Mouse (Mus musculus) hindbrain, embryonic 12.5 days (tissue): ENCODE measurements around the gene Ddx5. TPM values are rescaled to one million over a fixed set of nuclear protein-coding genes. Genes with fewer than 3 reads are reported as not detected.

ENCODE experiments used
- ATAC-seq: fragments of 200-750 bp; cut with Nextera tagmentation; 2 replicates; pipeline ENCODE4 v1.8.0; 2017; ENCODE audit warnings: moderate TSS enrichment; ENCODE audit not compliant: low FRiP score
- H3K27ac ChIP-seq: fragments of 300-500 bp; sonication (generic); 2 replicates; pipeline ENCODE4 v1.5.1; 2016; ENCODE audit warnings: mild to moderate bottlenecking
- H3K27me3 ChIP-seq: fragments of 300-500 bp; sonication (generic); 2 replicates; pipeline ENCODE4 v1.6.1; 2016; ENCODE audit warnings: mild to moderate bottlenecking
- H3K36me3 ChIP-seq: fragments of 300-500 bp; sonication (generic); 2 replicates; pipeline ENCODE4 v1.6.1; 2016; ENCODE audit warnings: mild to moderate bottlenecking
- H3K4me1 ChIP-seq: fragments of 300-500 bp; sonication (generic); 2 replicates; pipeline ENCODE4 v1.6.1; 2016
- H3K4me2 ChIP-seq: fragments of 300-500 bp; sonication (generic); replicated peaks from 2 replicates; pipeline ENCODE4 v1.6.1; 2016; ENCODE audit warnings: mild to moderate bottlenecking
- H3K4me3 ChIP-seq: fragments of 300-500 bp; sonication (generic); 2 replicates; pipeline ENCODE4 v1.5.1; 2016; ENCODE audit warnings: mild to moderate bottlenecking
- H3K9ac ChIP-seq: fragments of 300-500 bp; sonication (generic); 2 replicates; pipeline ENCODE4 v1.6.1; 2016; ENCODE audit warnings: mild to moderate bottlenecking, moderate library complexity
- H3K9me3 ChIP-seq: fragments of 300-500 bp; sonication (generic); replicated peaks from 2 replicates; pipeline ENCODE4 v1.6.1; 2016; ENCODE audit warnings: mild to moderate bottlenecking
- WGBS: fragments of 180-500 bp; shearing (Covaris S2); methylation state at CpG from one replicate; pipeline ENCODE4 v1.1.7; 2016; 5-methylcytosine and 5-hydroxymethylcytosine counted together
- polyA plus RNA-seq: library from polyadenylated mRNA; unstranded; fragments of >200 nt; fragmentation: Nextera tagmentation; extraction: Ambion mirVana; gene quantifications from 2 replicates; pipeline ENCODE4 v1.2.1, GENCODE M21; 2016

Gene Ddx5
- 467 and 505 TPM in 2 replicates for polyA plus RNA-seq

- Histone ChIP-seq H3K9me3 (no peaks in the 10 kb centered on the region), H3K9ac (peak within 1 kb of the TSS; percentile 99), H3K27me3 (no peaks in the 10 kb centered on the region), H3K4me1 (peaks cover 18% of the 10 kb centered on the region), H3K4me3 (peak within 1 kb of the TSS; percentile 95), H3K36me3 (peaks cover 34% of the 10 kb centered on the region), H3K4me2 (peak within 1 kb of the TSS; percentile 77), H3K27ac (peak within 1 kb of the TSS; percentile 98)
- ATAC-seq, result peak; percentile 93
- under 1% methylated on average over 54 of the region's 58 CpGs for WGBS
These were observed at the start of gene Ddx5, which contains the start of gene Cep95 for GRCm38 (mm10) chr11:106788775-106789459. Gene Ddx5, minus strand, starts transcription at chr11:106789185. Gene Cep95, plus strand, starts transcription at chr11:106789252.

DNA sequence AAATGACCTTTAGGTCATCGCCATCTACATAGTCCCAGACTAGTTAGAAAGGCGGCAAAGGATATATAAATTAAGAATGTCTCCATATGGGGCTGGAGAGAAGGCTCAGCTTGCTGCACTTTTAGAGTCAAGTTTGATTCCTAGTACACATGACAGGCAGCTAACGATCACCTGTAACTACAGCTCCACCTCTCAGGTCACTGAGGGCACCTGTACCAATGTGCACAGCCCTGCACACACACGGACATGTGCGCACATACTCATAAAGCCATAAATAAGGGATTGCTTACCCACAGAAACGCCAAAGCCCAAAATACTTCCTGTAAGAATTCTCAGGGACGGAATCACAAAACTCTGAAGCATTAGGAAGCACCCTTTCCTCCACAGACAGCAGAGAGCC lies 39.1 kb upstream of the Ddx5 start:
- Histone ChIP-seq H3K36me3 (peaks cover 45% of the 10 kb centered on the region), H3K27ac (no peak overlapping the region), H3K9ac (no peak overlapping the region), H3K9me3 (no peaks in the 10 kb centered on the region), H3K4me2 (no peak overlapping the region), H3K4me1 (no peaks in the 10 kb centered on the region), H3K4me3 (no peak overlapping the region), H3K27me3 (no peaks in the 10 kb centered on the region)
- no peak for ATAC-seq
- WGBS, result 95% methylated on average over 7 of the region's 7 CpGs

DNA sequence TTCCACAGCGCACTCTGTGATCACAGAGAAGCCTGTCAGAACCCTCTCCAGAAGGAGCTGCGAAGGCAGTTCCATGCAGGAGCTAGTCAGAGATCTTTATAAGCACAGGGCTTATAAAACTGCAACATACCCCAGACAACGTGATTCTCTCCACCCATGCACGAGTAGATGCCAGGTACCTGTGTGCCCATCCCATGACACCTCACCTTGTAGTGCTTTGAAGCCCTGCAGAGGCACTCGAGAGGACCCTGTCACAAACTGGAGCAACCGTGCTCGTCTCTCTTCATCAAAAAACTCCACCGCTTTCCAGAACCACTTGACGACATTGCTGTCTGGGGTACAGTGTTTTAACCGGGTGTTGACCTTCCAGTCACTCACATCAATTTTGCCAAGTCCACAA lies 35.4 kb upstream of the Ddx5 start:
- Histone ChIP-seq H3K9me3 (no peaks in the 10 kb centered on the region), H3K27ac (no peak overlapping the region), H3K4me3 (no peak overlapping the region), H3K27me3 (no peaks in the 10 kb centered on the region), H3K4me1 (no peaks in the 10 kb centered on the region), H3K9ac (no peak overlapping the region), H3K4me2 (no peak overlapping the region), H3K36me3 (peaks cover 54% of the 10 kb centered on the region)
- 95% methylated on average over 10 of the region's 10 CpGs for WGBS
- ATAC-seq, result no peak

DNA sequence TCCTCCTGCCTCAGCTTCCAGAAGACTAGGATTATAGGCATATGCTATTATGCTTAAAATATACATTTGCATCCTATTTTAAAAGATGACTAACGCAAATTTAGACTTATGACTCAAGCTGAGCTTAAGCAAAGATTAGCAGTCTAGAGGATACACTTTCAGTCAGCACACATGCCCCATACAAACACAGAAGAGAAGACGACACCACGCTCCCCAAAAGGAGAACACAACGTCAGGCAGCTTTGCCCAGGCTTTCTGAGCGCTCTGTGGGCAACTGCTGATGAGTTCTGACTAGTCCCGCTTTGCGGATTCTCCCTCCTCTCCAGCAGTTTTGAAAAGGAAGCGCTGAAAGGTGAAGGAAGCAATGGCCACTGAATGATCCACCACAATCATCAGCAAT lies 34.8 kb upstream of the Ddx5 start:
- Histone ChIP-seq H3K9ac (no peak overlapping the region), H3K4me1 (no peaks in the 10 kb centered on the region), H3K4me3 (no peak overlapping the region), H3K27ac (no peak overlapping the region), H3K36me3 (peaks cover 56% of the 10 kb centered on the region), H3K9me3 (no peaks in the 10 kb centered on the region), H3K4me2 (no peak overlapping the region), H3K27me3 (no peaks in the 10 kb centered on the region)
- WGBS, result 94% methylated on average over 8 of the region's 8 CpGs
- no peak for ATAC-seq

DNA sequence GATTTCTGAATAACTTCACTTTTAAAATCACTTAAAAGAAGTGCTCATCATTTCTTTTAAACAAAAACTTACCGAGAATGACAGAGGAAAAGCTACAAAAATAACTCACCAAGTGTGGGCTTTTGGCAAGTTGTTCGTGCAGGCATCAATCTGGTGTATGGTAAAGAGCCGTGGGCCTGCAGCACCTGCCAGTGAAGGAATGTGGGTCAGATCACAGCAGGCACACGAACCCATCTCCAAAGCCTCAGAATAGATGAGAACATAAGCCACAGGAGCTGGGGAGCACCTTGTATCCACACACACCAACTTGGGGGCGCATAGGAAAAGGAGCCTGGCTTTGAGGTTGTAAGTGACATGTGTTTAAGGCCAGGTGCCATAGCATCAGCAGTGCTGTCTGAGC lies 33.9 kb upstream of the Ddx5 start:
- Histone ChIP-seq H3K27me3 (no peaks in the 10 kb centered on the region), H3K4me1 (0 out of 2 replicates have a peak, but pooled peaks cover 4% of the 10 kb centered on the region), H3K4me2 (no peak overlapping the region), H3K9me3 (no peaks in the 10 kb centered on the region), H3K9ac (no peak overlapping the region), H3K4me3 (no peak overlapping the region), H3K36me3 (peaks cover 55% of the 10 kb centered on the region), H3K27ac (no peak overlapping the region)
- 88% methylated on average over 5 of the region's 5 CpGs for WGBS
- no peak for ATAC-seq

GRCm38 (mm10) chr11:106822491-106822890 lies 33.5 kb upstream of the Ddx5 start:
- peaks cover 54% of the 10 kb centered on the region for H3K36me3 ChIP-seq
- H3K27ac ChIP-seq, result no peak overlapping the region
- 89% methylated on average over 8 of the region's 8 CpGs for WGBS
- 0 out of 2 replicates have a peak, but pooled peaks cover 4% of the 10 kb centered on the region for H3K4me1 ChIP-seq
- no peaks in the 10 kb centered on the region for H3K27me3 ChIP-seq
- no peak overlapping the region for H3K4me2 ChIP-seq
- no peak overlapping the region for H3K4me3 ChIP-seq
- H3K9me3 ChIP-seq, result no peaks in the 10 kb centered on the region
- H3K9ac ChIP-seq, result no peak overlapping the region
- no peak for ATAC-seq

GRCm38 (mm10) chr11:106821397-106821796 lies 32.4 kb upstream of the Ddx5 start:
- Histone ChIP-seq H3K36me3 (peaks cover 62% of the 10 kb centered on the region), H3K9ac (no peak overlapping the region)
- 87% methylated on average over 6 of the region's 6 CpGs for WGBS

GRCm38 (mm10) chr11:106820972-106821371 lies 32.0 kb upstream of the Ddx5 start:
- H3K9me3 ChIP-seq, result no peaks in the 10 kb centered on the region
- 0 out of 2 replicates have a peak, but pooled peaks cover 4% of the 10 kb centered on the region for H3K4me1 ChIP-seq
- H3K27me3 ChIP-seq, result no peaks in the 10 kb centered on the region
- 83% methylated on average over 4 of the region's 4 CpGs for WGBS
- H3K27ac ChIP-seq, result no peak overlapping the region
- H3K9ac ChIP-seq, result no peak overlapping the region
- H3K36me3 ChIP-seq, result peaks cover 66% of the 10 kb centered on the region
- H3K4me3 ChIP-seq, result no peak overlapping the region
- no peak overlapping the region for H3K4me2 ChIP-seq
- no peak for ATAC-seq

More at GRCm38 (mm10) chr11:106821397-106821796, 32.4 kb upstream of the Ddx5 start:
- H3K4me1 ChIP-seq, result 0 out of 2 replicates have a peak, but pooled peaks cover 4% of the 10 kb centered on the region
- H3K4me3 ChIP-seq, result no peak overlapping the region
- no peaks in the 10 kb centered on the region for H3K27me3 ChIP-seq
- no peaks in the 10 kb centered on the region for H3K9me3 ChIP-seq
- no peak for ATAC-seq
- no peak overlapping the region for H3K4me2 ChIP-seq
- no peak overlapping the region for H3K27ac ChIP-seq

DNA sequence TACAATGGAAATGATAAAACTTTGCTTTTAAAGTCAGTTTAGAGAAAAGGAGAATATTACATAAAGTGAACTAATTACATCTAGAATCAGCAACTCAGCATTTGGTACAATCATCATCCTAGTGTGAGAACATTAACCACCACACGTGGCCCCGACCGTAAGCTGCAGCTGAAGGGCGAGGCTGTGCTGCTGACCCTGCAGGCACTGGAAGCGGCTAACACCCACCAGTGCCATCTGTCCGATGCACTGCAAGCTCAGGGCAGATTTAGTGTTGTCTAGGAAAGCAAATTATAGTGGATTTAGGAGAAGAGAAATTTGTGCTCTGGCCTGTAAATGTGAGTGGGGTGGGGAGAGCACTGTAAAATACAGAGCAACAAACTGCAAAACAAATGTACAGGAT lies 31.3 kb upstream of the Ddx5 start:
- H3K4me3 ChIP-seq, result no peak overlapping the region
- H3K36me3 ChIP-seq, result peaks cover 73% of the 10 kb centered on the region
- H3K4me2 ChIP-seq, result no peak overlapping the region
- no peaks in the 10 kb centered on the region for H3K27me3 ChIP-seq
- H3K27ac ChIP-seq, result no peak overlapping the region
- no peak for ATAC-seq
- no peak overlapping the region for H3K9ac ChIP-seq
- H3K4me1 ChIP-seq, result 0 out of 2 replicates have a peak, but pooled peaks cover 4% of the 10 kb centered on the region
- no peaks in the 10 kb centered on the region for H3K9me3 ChIP-seq
- WGBS, result 89% methylated on average over 6 of the region's 6 CpGs

DNA sequence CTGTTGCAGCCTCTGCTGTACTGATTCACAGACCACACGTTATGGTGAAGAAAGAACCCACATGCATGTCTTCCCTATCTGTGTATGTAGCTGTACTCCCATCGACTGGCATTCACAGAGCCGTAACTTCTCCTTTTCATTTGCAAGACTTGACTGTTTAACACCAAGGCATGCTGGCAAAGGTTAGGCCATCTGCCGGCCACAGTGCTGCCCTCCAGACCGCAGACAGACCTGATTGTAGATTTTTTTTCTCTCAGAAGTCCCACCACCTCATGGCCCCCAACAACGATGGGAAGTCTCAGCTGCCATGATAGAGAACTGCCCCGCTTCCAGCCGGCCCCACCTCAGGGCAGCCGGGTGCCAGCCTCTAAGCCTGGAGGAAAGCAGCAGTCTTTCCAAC lies 30.6 kb upstream of the Ddx5 start:
- Histone ChIP-seq H3K27me3 (no peaks in the 10 kb centered on the region), H3K27ac (no peak overlapping the region), H3K4me2 (no peak overlapping the region), H3K9me3 (no peaks in the 10 kb centered on the region), H3K36me3 (peaks cover 78% of the 10 kb centered on the region), H3K4me3 (no peak overlapping the region), H3K4me1 (0 out of 2 replicates have a peak, but pooled peaks cover 4% of the 10 kb centered on the region), H3K9ac (no peak overlapping the region)
- ATAC-seq, result no peak
- WGBS, result 91% methylated on average over 9 of the region's 9 CpGs

DNA sequence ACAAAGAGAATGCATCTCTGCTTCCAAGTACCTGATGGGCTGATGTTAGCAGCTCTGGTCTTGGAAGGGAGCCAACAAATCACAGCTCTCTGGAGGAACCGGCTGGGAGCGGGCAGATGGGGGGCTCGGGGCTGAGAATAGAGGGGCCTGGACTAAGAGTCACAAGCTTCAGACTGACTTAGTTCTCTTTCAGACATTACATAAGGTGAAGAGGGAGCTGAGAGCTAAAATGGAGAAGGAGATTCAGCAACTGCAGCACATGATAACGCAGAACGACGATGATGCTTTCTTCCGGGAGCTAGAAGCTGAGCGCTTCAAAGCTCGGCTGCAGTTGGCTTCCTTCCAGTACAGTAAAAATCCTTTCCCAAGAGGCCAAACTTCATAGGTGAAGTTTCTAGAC lies 29.4 kb upstream of the Ddx5 start:
- no peaks in the 10 kb centered on the region for H3K9me3 ChIP-seq
- no peak overlapping the region for H3K4me3 ChIP-seq
- 69% methylated on average over 9 of the region's 9 CpGs for WGBS
- H3K4me2 ChIP-seq, result no peak overlapping the region
- ATAC-seq, result no peak
- H3K27me3 ChIP-seq, result no peaks in the 10 kb centered on the region
- H3K36me3 ChIP-seq, result peaks cover 81% of the 10 kb centered on the region
- 0 out of 2 replicates have a peak overlapping the region, but pooled peaks have one; percentile 17 for H3K27ac ChIP-seq
- H3K4me1 ChIP-seq, result 0 out of 2 replicates have a peak, but pooled peaks cover 4% of the 10 kb centered on the region
- no peak overlapping the region for H3K9ac ChIP-seq

DNA sequence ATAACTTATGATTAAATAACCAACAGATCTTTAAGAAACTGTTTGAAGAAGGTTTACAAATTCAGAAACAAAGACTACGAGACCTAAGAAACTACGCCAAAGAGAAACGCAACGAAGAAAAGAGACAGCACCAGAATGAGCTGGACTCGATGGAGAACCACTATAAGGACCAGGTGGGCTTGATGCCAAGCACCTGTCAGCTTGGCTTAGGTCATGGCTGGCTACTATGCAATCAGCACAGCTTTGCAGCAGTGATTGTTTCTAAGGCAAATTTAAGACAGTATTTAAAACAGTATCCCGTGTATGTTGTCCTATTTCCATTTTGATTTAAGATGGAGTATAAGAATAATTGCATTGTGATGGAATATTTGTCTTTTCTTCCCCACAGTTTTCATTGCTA lies 28.8 kb upstream of the Ddx5 start:
- H3K4me1 ChIP-seq, result 0 out of 2 replicates have a peak, but pooled peaks cover 4% of the 10 kb centered on the region
- no peak overlapping the region for H3K4me2 ChIP-seq
- 90% methylated on average over 6 of the region's 6 CpGs for WGBS
- ATAC-seq, result no peak
- no peak overlapping the region for H3K4me3 ChIP-seq
- no peak overlapping the region for H3K27ac ChIP-seq
- H3K9ac ChIP-seq, result no peak overlapping the region
- peaks cover 84% of the 10 kb centered on the region for H3K36me3 ChIP-seq
- H3K27me3 ChIP-seq, result no peaks in the 10 kb centered on the region
- no peaks in the 10 kb centered on the region for H3K9me3 ChIP-seq

DNA sequence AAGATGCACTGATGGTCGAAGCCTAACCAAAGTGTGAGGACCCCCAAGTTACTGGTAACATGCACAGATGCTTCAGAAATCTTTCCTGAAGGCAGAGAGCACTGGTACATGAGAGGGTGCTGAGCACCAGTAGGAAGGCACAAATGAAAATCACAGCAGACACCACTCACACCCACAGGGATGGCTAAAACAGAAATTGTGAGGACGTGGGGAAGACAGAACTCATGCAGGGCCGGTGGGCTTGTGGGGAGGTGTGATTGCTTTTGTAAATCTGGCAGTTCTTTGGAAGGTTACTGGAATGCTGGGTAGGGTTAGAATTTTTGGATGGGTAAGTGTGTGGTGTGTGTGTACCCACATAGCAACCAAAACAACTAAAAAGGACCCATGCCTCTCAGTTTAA lies 28.2 kb upstream of the Ddx5 start:
- WGBS, result 84% methylated on average over 3 of the region's 3 CpGs
- H3K36me3 ChIP-seq, result peaks cover 82% of the 10 kb centered on the region

More for the DNA sequence above, 28.2 kb upstream of the Ddx5 start:
- H3K4me1 ChIP-seq, result 0 out of 2 replicates have a peak, but pooled peaks cover 4% of the 10 kb centered on the region
- no peak for ATAC-seq
- H3K27ac ChIP-seq, result no peak overlapping the region
- H3K9me3 ChIP-seq, result no peaks in the 10 kb centered on the region
- H3K4me2 ChIP-seq, result no peak overlapping the region
- no peak overlapping the region for H3K4me3 ChIP-seq
- H3K9ac ChIP-seq, result no peak overlapping the region
- H3K27me3 ChIP-seq, result no peaks in the 10 kb centered on the region
